Mouse (Mus musculus) CH12F3 (cell line): ENCODE results near the gene Myo3b.

Experiments
- in situ Hi-C: fragments of 300-500 bp; cut with MboI; formaldehyde crosslinking; loops from 2 replicates; pipeline ENCODE4 v1.14.3; 2020; ENCODE audit warnings: low sequenced_read_pairs

Gene Myo3b

DNA sequence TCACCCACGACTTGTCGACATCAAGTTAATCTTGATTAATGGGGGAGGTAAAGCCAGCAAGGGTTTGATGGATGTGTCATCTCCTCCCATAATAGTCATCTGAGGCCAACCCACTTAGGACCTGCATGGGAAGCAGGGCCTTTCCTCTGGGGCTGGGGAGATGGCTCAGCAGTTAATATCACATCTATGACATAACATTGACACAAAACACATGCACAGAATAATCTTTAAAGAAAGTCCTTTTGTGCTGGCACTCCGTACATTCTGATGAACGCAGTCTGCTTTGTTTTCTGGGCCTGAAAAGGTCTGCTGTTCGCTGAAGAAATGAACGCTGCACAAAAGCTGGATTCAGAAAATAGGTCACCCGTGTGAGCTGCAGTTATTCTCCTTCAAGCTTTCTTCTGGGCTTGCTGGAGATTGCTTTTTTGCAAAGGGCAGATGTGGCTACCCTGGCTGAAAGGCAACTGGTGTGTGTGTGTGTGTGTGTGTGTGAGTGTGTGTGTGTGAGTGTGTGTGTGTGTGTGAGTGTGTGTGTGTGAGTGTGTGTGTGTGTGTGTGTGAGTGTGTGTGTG, 26.9 kb downstream of the Myo3b start:
- in situ Hi-C loops = no loop called here

DNA sequence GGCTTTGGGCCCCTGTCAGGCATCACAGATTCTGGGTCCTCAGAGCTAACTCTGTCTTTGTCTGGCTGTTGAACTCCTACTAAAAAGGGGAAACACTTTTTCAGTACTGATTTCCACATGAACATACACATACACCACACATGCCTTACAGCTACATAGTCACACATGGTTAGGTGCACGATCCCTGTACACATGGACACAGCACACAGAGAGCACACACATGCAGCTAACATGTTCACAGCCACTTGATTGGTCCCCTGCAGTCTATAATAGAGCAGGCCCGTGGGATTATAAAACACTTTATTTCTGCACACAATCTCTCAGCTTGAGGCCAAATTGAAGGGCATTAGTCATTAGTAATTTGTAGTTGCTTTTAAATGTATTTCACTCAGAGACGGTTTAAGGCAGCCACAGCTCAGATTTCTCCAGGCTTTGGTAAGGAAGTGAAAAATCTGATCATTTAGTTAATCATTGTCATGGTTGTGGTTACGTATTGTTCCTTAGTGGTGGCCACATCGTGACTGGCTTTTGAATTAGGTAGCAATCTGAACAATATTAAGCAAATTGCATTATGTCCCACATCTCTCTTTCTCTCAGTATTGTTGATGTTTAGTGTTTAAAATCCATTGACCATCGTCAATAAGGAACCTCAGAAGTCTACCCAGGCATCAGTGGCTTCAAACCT, 27.6 kb downstream of the Myo3b start:
- in situ Hi-C loops = no loop called here

DNA sequence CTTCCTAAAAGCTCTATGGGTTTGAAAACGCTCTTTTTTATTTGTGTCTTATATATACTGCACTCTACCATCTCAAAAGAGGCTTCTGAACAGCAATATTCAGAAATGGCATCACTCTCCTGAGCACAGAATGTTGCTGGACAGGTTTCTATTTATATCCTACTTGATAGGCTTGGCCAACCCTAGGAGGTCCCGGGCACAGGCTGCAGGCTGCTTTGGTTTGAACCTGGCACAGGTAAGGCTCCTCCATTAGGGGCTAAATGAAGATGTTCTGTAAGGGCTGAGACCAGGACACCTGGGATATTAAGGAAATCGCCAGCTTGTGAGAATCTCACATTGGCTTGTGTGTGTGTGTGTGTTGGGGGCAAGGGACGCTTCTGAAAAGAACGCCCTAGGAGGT, 30.9 kb downstream of the Myo3b start:
- in situ Hi-C loops = no loop called here

DNA sequence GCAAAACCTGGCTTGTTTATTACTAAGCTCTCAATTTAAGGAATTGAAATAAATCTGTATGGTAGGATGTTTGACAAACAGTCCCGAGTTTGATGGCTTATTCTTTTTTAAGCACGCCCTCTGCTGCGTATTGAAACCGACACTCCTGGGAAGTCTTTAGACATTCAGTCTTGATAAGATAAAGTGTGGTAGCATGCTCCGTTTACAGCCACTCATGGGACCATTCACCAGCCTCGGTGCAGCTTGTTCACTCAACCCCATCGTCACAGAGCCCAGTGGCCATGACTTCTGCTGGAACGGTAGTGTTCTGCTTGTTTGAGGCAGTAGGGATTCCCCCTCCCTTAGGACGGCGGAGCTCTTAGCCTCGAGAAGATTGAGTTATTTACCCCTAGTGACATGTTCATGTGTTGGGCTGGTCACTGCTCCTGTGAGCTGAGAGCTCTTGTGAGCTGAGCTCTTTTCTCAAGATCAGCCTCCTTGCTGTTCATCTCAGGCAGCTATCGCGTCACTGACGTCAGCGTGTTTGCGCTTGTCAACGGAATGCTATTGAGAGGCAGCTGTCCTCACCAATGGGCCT, 44.6 kb downstream of the Myo3b start:
- in situ Hi-C loops = no loop called here

DNA sequence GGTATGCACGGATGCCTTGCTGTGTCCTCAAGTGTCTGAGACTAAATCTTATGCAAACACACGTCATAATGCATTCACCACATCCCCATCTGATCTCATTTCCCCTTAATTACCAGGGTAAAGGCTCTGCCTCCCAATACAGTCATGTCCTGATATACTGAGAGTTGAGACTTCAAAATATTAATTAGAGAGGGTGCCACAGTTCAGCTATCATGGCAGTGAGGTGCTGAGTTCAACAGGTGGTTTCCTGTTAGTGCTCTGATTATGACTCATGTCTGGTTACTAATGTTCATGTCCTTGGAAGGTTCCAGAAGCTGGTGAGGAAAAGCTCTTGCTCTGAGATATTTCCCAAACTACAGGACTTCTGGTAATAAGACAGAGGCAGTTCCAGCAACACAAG, 52.3 kb downstream of the Myo3b start:
- in situ Hi-C loops = no loop called here

DNA sequence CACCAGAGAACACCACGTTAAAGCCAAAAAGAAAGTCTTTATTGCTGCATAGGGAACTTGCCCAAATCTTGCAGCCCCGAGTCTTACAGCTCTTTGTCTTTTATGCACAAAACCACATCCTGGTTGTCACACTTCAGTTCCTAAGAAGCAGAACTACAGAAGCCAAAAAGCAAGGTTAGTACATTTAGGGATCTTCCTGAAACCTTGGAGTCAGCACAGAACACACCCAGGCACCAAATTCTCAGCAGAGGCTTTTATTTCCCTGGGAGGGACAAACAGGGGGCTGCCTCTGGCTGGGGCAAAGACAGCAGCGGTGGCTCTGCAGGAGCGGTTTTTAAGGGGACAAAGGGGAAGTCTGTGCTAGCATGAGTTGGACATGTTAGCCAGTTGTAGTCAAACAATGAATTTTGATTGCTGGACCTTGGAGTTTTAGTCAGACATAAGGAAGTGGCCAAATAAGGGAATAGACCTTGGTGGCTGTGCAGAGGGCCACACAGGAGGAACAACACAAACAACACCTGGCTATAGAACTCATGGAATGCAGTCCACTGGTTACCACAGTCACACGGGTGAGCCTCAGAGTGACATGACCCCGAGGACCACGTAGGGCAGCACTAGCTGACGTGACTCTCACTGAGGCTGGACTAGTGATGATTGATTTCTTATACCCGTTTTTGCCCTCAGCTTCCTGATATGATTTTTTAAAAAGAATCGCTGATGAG, 53.0 kb downstream of the Myo3b start:
- in situ Hi-C loops = no loop called here

DNA sequence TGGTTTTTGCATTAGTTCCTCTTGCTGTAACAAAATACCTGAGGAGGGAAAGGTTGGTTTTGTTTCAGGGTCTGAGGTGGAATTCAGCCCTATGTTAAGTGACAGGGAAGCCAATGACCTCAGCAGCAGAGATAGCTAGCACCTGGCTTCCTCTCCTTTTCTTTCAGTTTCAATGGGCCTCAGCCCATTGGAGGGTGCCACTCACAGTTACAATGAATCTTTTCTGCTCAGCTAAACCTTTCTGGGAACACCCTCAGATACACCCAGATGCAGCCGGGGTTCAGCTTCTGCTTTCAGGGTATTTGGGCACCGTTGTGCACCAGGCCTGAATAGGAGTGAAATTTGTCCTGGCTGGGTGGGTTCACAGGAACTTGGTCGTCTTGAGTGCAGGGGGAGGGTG, 53.7 kb downstream of the Myo3b start:
- in situ Hi-C loops = no loop called here

DNA sequence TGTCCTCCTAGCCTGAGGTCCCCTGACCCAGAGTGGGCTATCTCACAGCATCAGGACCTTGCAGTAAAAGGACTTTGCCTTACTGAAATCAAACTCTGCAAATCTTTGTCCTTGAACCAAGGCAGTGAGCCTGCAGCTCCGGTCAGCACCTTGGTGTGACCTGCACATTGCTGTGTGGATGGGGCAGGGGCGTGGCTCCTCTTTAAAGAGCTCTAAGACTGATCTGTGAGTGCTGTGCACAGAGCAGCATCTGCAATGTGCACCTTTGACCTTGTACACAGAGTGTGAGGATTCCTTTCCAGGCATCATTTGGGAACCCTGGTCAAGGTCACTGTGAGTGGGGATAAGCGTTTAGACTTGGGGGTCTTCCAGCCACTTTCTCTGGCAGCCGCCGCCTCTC, 55.5 kb downstream of the Myo3b start:
- in situ Hi-C loops = no loop called here

DNA sequence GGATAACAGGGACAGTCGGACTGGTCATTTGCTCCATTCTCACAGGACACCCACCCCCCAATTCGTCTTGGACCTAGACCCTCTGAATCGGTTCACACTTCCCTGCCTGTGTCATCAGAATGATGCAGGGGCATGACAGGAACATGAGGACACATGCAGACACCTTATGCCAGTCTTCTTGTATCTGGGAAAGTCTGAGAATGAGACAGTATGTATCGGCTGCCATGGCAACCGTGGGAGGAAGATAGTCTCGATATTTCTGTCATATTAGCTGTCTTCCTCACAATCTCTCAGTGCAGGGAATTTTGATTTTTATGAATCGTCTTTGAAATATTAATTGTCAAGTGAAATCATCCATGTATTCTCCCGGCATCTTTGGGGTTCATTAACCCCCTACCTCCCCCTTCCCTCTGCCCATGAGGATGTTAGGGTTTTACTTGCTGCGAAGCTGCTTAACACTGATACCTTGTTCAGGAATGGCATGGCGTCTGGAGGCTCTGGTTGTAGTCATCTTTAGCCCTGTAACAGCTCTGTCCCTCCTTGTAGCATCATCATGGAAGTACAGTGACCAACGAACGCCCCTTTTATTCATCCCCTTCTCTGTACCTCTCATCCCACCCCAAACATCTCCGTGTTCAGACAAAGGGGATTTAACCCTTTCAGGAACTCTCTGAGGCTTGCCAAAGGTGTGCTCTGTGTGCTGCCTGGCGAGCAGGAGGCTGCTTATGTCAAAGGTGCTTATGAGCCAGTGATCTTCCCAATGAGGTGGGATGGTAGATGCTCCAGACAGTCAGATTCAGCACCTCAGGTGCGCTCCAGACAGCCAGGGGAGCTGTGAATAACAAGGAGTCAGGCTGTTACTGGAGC, 58.5 kb downstream of the Myo3b start:
- in situ Hi-C loops = no loop called here

DNA sequence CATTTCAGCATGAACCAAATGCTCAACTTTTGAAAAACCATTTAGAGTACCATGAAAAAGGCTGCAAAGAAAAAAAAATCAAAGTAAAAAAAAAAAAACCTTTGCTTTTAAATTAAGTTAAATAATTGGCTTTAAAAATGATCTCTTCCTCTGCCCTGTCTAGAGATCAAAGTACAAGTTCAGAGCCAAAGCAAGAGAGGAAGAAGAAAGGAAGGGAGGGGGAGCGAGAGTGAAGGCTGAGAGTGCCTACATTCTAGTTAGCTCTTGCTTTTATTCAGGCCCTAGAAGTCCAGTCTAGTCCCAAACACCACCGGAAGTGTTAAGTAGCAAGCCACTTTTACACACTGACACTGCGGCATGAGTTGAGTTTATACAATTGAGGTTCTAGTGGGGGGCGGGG, 60.5 kb downstream of the Myo3b start:
- in situ Hi-C loops = no loop called here

DNA sequence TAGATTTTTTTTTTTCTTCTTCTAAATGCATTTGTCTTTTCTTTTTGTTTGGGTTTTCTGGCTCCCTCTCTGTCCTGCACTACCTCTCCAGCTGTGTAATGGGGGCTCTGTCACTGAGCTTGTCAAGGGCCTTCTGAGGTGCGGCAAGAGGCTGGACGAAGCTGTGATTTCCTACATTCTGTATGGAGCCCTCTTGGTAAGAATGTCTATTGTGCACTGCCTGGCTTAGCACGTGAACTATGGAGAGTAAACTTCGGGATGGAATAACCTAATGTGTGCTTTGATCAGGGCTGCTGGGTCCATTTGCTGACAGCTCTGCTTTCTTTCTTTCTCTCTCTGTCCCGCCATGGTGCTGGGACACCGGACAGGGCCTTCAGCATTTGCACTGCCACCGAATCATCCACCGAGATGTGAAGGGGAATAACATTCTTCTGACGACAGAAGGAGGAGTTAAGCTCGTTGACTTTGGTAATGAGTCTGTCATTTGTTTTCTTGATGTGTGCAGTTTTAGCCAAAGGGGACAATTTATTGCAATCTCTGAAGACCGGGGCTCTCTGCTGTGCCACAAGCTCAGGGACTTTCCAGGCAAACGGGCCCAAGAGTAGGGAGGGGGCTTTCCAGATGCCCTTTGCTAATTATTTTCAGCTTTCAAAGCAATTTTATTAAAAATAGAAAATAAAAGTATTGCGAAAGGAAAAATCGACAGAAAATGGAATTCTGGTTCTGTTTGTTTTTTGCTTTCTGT, 66.5 kb downstream of the Myo3b start:
- in situ Hi-C loops = no loop called here

DNA sequence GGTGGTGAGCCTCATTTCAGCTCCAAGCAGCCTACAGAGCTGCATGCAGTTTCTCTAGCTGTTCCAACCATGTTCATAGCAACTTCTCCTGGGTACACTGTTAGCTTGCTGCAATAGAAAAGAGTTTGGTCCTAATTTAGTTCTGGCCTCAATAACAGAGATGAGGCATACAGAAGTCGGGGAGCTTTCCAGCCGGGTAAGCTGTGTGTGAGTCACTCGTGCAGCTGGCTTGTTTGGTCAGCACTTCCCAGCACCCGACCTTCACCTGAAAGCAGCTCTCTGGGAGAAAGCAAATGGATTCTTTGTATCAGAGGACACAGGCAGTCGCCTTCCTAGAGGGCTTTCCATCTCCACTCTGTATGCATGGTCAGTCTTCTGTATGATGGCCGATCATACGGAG, 70.1 kb downstream of the Myo3b start:
- in situ Hi-C loops = no loop called here

DNA sequence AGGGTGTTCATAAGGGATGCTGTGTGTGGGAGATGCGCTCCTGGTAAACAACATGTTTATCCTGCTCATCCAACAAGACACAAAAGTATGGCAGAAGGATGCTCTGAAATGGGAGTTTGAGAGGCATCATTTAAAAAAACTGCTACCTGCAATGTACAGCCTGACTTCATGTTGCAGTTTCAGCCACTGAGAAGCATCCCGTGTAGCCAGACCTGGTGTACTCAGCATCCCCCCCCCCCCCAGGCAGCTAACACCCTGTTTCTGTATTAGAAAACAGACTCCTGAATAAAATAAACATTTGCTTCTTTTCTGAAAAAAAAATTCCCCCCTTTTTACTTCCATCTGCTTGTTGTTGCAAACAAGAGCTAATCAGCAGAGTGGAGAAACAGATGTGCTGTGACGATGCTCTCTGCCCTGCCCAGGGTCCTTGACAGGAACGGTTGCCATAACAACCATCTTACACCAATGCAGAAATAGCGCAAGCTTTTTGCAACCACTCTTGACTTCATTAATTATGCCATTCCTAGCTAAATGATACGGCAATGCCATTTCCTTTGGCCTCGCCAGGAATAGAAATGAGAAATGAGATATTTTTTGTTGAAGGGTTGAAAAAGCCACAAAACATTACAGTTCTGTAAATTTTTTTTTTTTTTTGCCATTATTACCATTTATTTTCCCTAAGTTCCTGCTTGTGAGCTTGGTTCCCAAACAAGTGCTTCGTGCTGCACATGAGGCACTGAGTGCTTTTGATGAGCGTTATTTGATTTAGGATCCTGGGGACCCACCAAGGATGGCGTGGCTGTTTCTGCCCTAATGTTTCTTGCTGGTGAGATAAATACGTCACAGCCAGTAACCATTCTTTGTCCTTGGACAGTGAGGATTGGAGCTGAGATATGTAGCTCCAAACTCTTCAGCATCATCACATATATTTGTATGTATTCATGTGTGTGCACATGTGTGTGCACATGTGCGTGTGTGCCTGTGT, 75.2 kb downstream of the Myo3b start:
- in situ Hi-C loops = no loop called here

DNA sequence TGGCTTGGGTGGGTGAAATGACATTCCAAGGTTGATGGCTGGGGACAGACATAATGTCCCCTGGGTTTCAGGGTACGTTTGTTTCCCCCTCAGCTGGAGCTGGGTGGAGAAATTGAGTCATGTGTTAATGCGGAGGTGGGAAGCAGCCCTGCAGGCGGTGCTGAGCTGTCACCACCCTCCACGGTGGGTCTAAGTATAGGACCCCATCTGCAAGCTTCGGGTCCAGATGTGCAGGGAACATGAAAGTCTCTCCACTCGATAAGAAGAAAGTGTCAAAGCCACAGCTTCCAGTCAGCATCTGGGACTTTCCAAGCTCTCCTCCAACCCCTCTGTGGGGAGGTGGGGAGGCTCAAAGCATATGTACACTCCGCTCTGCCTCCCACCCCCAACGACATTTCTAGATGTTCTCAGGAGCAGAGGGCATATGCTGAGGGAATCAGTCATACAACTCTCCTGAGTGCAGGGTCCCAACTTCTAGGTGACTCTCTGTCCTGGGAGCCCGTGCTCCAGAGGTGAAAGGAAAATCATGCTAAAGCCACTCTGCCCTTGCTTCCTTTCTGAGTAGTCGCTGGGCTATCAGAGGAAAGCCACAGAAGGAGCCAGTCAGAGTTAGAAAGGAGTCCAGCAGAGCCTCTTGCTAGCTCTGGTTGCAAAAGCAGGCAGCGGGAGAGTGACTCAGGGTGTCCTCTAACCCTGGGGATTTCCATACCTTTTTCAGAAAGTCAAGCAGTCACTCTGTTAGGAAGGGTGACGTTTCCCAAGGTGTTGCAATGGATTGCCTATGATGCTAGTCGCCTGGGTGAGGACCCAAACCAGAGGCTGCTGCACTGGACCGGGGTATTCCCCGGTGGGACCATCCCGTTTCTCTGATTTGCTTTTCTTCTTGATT, 79.7 kb downstream of the Myo3b start:
- in situ Hi-C loops = no loop called here

DNA sequence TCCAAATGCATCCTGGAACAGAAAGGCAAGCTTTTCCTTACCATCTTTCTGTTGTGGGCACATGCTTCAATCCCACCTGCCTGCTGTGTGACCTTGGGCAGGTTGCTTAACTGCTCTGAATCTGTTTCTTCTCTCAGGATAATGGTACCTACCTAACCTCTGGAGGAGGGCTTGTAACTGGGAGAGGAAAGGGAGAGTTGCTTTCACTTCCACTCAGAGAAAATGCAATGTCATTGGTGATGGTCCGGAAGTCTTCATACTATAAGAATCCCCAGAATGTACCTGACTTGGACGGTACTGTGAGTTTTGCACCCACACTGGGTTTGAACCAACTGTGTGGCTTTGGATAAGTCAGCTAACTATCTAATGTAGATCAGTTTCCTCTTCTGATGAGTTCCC, 80.3 kb downstream of the Myo3b start:
- in situ Hi-C loops = no loop called here

DNA sequence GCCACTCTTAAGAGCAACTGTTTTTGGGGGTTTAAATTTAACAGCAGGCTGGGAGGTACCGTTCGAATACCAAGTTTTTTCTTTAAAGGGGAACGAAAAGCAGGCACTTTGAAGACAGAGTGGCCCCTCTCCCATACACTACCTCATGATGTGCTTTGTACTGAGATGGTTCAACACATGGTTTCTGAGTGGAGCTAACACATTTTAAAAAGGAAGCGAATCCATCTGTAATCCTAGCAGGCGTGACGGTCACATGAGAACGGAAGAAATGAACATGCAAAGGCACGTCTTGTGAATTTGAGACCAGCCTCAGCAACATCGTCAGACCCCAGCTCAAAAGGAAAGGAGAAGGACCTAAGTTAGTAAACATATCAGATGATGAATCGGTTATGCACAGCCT, 87.4 kb downstream of the Myo3b start:
- in situ Hi-C loops = loop anchor here (25.0 kb wide), 1 partner anchor 411 kb away; no protein-coding TSS in a partner anchor

DNA sequence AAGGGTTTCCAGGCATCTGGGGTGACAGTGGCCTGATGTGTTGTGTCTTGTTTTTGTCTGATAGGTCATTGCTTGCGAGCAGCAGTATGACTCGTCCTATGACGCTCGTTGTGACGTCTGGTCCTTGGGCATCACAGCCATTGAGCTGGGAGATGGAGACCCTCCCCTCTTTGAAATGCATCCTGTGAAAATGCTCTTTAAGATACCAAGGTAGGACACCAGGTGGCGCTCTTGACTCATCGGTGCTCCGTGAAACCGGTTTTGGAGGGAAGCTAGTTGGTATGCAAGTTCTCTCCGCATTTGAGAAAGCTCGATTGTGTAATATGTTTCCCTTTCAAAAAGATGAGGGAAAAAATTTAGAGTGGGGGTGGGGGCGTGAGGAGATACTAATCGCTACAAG, 87.9 kb downstream of the Myo3b start:
- in situ Hi-C loops = loop anchor here (25.0 kb wide), 1 partner anchor 411 kb away; no protein-coding TSS in a partner anchor
